In genomic region chr19:5580776-5581175, GRCm38 (mm10) we compare ENCODE assay signal across 35 mouse cellular contexts. TPM values are rescaled to one million over a fixed set of nuclear protein-coding genes. Genes with fewer than 3 reads are reported as not detected.
"Had no signal": no experiment of that assay in that cellular context is flagged by ENCODE, and none has a peak within 500 bp of the region (broad histone marks: within the 10 kb centered on the region; RNA-seq: fewer than 3 reads in every experiment).

No protein-coding gene starts in this region.

- H3K4me3 ChIP-seq: heart, adult 2 months; hindbrain, embryonic 10.5 days; hindbrain, embryonic 12.5 days; intestine, embryonic 15.5 days; layer of hippocampus, adult 2 months; limb, embryonic 13.5 days; limb, embryonic 15.5 days; liver, embryonic 12.5 days had no signal

- ATAC-seq: hindbrain, embryonic 16.5 days; inflammation-experienced regulatory T-cells, adult 6 months; intestine, embryonic 15.5 days; intestine, postnatal 0 days; liver, embryonic 12.5 days had no signal

- H3K27me3 ChIP-seq: intestine, embryonic 15.5 days; limb, embryonic 13.5 days; limb, embryonic 15.5 days had no signal

- H3K27ac ChIP-seq: hindbrain, embryonic 10.5 days; hindbrain, embryonic 12.5 days; hindbrain, embryonic 14.5 days; intestine, embryonic 15.5 days; layer of hippocampus, adult 2 months; limb, embryonic 13.5 days; limb, embryonic 15.5 days; liver, embryonic 12.5 days; liver, embryonic 14.5 days had no signal

- H3K4me2 ChIP-seq: heart, embryonic 11.5 days; hindbrain, embryonic 12.5 days; hindbrain, embryonic 14.5 days; intestine, embryonic 15.5 days; limb, embryonic 13.5 days; limb, embryonic 15.5 days; liver, embryonic 12.5 days had no signal

- H3K36me3 ChIP-seq: hindbrain, embryonic 10.5 days; hindbrain, embryonic 12.5 days; intestine, embryonic 15.5 days; limb, embryonic 13.5 days; limb, embryonic 15.5 days; liver, embryonic 12.5 days had no signal

- H3K9ac ChIP-seq: hindbrain, embryonic 12.5 days; hindbrain, embryonic 14.5 days; intestine, embryonic 15.5 days; limb, embryonic 13.5 days; limb, embryonic 15.5 days; liver, embryonic 12.5 days; liver, embryonic 14.5 days had no signal

- DNase-seq: gastrocnemius, postnatal 14 days; heart, adult 2 months; heart, postnatal 10 days; heart, postnatal 4 days; kidney, adult 18-20 months; kidney, adult 8-10 months; kidney, postnatal 10 days; kidney, postnatal 25 days; kidney, postnatal 4 days; left cerebral cortex, postnatal 4 days had no signal

- H3K4me1 ChIP-seq: hindbrain, embryonic 10.5 days; hindbrain, embryonic 12.5 days; intestine, embryonic 15.5 days; limb, embryonic 13.5 days; limb, embryonic 15.5 days had no signal

- H3K9me3 ChIP-seq: hindbrain, embryonic 10.5 days; hindbrain, embryonic 12.5 days; intestine, embryonic 15.5 days; limb, embryonic 13.5 days; limb, embryonic 15.5 days; liver, embryonic 12.5 days had no signal

RNA-seq across cellular contexts. Expression of gene Ovol1, which starts 20.3 kb away (rescaled TPM):
- total RNA-seq: gastrocnemius, adult 18-20 months; gastrocnemius, adult 8-10 months; gastrocnemius, postnatal 14 days; gastrocnemius, postnatal 4 days; granulocyte monocyte progenitor cell, adult 5-6 weeks; heart, adult 2 months; heart, postnatal 10 days; heart, postnatal 25 days; heart, postnatal 4 days; layer of hippocampus, adult 2 months; layer of hippocampus, postnatal 10 days; layer of hippocampus, postnatal 25 days; left cerebral cortex, adult 8-10 months; left cerebral cortex, postnatal 10 days; left cerebral cortex, postnatal 25 days; left cerebral cortex, postnatal 4 days; liver, adult 2 months had no signal
- polyA plus RNA-seq: heart, embryonic 14.5 days; inflammation-experienced regulatory T-cells, adult 6 months; liver, embryonic 12.5 days had no signal
